Mouse (Mus musculus) c-Kit-positive CD71-positive TER-119-positive erythroid progenitor cells, embryonic 14.5 days (primary cell): ENCODE measurements around the gene Slc18b1.

Experiments used
- DNase-seq: peaks from one replicate; pipeline ENCODE4 v3.0.0-alpha.2; 2013; ENCODE audit warnings: low spot score

Gene Slc18b1

DNA sequence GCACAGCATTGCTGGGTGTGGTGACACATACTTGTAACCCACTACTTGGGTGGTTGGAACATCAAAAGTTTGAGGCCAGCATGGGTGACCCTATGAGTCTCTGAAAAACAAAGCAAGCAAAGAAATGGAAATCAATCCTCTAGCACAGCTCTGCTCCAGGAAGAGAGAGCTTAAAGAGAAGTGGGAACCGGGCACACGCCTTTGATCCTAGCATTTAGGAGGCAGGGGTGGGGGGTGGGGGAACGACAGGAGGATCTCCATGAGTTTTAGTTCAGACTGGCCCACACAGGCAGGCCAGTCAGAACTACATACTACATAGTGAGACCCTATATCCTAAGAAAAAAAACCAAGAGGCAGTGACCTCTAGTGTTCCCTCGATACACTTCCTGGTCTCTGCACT lies 9.4 kb downstream of the Slc18b1 start:
- DNase-seq: no peak

DNA sequence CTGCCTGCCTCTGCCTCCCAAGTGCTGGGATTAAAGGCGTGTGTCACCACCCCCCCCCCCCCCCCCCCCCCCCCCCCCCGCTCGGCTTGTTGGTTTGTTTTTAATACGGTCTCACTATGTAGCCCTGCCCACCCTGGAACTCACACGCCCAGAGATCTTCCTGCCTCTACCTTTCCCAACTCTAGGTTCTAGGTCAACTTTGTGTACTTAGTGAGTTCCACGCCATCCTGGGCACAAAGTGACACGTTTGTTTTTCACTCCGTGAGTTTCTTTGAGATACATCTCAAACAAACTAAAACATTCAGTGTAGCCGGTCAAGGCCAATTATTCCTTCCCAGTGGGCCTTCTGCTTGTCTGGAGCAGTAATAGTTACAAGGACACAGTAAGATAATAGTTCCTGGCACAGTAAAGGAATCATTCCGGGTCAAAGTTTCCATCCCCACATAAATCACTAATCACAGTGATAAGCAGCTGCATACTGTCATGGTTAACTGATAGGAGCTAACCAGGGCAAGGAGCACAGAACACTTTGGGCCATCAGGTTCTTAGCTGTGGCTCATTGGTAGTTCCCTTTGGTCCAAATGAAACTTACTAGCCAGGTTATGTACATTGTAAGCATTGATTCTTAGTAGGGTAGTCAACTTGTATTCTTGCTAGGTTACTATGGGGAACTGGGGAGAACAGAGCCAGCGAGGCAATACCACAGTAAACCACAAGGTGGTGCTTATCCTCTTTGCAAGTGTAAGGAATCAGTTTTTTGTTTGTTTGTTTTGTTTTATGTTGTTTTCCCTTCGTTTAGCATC lies 15.1 kb downstream of the Slc18b1 start:
- DNase-seq: peak; percentile 53

DNA sequence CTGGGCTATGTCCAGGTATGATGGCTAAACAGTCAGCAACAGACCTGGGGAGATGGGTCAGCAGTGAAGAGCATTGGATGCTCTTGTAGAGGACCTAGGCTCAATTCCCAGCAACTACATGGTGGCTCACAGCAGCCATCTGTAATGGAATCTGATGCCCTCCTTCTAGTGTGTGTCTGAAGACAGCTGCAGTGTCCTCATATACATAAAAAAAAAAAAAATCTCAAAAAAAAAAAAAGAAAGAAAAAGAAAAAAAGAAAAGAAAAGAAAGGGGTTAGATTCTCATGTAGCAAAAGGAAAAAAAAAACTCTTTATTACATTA lies 15.6 kb downstream of the Slc18b1 start:
- DNase-seq: no peak

DNA sequence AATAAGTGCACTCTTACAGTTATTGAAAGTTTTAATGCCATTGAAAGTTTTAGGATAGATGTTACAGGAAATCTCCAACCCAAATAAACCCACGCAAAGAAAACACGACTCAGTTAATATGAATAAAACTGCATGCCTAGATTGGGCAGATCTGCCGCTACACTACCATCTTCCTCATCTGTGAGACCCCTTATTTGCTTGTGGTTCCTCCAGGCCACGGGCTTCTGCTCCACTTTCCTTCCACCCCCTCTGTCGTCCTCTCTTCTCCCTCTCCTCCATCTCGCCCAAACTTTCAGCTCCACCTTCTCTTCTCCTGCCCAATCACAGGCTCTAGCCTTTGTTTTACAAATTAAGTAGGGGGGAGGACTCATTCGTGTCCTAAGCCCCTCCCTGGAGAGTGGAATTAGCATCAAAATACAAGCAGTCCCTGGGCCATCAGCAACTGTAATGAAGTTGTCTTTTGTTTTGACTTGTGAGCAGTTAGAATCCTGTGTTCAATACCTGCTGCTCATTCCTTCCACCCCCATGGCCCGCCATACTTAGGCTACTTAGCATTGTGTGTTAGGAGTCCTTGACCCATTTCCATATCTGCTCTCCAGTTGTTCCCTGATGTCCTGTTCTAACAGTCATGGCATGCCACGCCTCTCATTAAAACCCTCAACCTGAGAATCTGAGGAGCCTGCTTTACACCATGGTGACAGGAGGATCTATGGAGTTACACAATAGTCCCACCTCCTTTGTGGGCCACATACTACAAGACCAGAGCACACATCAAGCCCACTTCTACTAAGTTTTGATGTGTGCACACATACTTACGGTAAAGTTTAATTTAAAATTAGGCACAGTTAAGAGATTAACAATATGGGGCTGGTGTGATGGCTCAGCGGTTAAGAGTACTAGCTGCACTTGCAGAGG lies 16.3 kb downstream of the Slc18b1 start:
- DNase-seq: no peak

DNA sequence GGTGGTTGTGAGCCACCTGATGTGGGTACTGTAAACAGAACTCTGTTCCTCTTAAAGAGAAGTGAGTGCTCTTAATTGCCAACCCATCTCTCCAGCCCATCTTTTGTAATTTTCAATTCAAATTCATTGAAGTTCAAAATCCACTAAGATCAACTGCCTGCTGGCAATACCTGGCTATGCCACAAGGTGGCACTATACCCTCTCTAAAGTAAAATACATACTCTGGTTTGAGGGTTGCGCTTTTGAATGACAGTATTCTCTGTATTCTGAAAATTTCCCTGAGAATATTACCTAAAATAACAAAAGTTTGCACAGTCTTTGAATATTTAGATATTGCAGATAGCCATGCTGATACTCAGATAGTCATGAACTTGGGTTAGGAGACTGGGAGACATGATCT lies 18.4 kb downstream of the Slc18b1 start:
- DNase-seq: peak; percentile 55

DNA sequence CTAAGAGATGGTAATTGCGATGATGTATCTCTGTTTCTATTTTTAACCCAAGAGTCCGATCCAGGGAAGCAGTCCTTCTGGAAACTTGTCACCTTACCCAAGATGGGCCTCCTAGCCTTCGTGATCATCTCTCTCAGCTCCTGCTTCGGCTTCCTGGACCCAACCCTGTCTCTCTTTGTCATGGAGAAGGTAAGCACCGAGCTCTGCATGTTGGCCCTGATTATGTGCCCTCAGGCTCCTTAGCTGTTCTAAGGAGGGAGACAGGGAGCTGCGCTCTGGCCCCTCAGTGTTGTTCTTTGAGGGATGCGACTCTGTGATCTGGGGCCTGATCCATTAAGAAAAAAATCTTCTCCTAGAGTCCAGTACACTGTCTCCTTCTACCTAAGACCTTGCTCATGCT lies 19.5 kb downstream of the Slc18b1 start:
- no peak for DNase-seq

DNA sequence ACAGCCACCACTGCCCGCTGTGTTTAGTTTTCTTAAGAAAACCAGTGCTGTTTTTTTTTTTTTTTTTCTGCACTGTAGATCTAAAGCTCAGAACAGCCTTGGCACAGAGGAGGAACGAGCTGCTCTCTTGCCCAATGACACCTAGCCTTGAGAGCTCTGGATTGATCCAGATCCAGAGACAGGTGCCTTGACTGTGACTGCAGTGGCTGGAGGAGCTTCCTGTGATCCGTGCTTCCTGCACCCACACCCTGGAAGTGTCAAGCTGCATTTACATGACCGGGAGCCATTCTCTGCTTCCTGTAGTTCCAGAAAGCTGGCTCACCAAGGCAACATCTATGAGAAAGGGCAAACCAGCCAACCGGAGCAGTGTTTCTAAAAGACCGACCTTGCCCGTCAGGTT lies 29.7 kb downstream of the Slc18b1 start:
- no peak for DNase-seq

DNA sequence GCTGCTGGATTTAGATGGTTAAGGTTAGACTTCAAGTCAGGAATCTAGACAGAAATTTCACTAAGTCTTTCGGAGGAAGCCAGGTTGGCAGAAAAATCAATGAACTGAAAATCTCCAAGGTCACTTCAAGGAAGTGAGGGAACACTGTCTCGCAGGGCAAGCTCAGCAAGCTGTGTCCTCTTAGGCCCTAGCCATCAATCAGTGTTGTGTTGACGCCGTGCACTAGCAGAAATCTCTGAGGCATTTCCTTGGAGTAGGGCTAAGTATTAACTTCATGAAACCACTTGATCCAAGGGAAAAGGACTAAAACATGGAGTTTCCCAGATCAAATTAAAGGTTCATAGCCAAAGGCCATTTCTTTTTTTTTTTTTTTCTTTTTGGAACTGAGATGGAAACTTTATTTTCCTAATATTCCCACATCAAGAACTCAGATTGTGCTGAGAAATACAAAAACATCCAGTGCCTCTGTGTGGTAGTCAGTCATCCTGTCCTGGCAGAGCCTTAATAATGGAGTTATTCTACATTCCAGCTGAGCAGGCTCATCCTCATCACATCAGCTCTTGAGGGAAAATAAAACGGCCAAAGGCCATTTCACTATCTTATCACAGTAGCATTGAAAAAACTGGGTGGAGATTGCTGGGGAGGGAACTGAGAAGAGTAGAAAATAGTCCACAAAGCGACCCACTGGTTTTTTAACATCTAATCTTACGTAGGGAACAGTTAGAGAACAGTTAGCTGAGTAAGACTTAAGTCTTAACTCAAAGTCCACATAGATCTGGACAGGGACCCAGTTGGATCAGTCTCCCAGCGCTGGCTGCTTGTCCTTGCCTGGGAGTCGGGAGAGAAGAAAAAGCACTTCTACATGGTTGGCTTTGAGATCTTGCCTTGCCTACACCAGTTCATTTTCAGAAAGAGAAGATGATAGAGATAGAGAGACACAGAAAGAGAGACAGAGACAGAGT lies 39.5 kb downstream of the Slc18b1 start:
- no peak for DNase-seq

DNA sequence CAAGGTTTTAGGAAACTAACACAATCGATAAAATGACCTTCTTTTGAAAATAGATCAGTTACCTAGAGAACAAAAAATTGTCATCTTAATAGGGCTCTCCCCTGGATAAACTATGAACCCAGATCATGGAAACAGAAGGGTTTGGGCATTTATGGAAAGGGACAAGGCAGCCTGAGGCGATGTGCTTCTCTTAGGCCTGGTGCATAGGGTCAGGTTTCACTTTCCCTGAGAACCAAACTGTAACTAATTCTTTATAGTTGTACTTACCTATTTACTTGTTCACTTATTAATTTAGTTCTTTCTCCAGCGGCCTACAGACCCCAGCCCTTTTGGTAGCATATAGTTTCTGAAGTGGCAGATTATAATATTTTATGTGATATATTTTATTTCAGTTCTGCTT lies 40.3 kb downstream of the Slc18b1 start:
- DNase-seq: no peak

DNA sequence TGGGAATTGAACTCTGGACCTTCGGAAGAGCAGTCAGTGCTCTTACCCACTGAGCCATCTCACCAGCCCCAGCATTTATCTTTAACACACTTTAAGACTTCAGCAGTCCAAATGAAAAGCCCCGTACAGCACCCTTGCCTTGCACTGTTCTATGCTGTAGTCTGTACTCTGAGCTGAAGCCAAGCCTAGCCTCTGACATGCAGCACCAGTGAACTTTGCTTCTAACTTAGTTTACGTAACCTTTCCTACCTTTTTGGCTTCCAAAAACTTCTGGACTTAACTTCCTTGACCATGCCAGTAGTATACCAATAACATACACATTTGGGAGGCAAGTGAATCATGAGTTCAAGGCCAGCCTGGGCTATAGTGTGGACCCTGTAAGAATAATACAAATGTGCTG lies 42.1 kb downstream of the Slc18b1 start:
- DNase-seq: no peak

DNA sequence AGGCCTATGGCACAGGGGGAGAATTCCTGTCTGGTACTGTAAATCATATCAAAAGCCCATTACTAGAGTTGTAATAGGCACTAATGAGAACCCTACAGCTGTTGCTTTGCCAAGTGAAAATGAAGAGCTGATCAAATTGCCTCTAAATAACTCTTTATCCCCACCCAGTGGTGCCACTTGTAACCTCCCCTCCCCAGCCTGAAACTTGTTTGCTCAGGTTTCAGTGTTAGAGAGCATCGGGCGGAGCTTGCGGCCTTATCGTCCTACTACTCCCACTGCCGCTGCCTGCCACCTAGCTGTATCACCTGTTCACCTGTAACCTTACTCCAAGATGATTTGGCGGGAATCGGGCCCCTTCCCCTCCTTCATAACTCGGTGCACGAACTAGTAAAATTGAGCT lies 42.6 kb downstream of the Slc18b1 start:
- DNase-seq: no peak

DNA sequence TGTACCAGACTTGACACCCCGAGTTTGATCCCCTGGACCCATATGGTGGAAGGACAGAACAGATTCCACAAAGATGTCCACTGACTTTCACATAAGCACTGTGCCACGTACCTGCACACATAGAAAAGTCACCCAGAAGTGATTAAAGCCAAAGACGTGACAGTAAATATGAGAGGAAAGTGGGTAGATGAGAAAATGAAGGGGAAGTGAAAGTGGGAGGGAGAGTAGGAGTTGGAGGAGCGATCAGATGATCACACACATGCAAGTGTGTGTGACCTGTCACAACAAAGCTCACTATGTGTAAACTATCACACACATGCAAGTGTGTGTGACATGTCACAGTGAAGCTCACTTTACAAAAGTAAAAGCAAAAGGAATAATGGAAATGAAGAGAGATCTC lies 43.7 kb downstream of the Slc18b1 start:
- no peak for DNase-seq

DNA sequence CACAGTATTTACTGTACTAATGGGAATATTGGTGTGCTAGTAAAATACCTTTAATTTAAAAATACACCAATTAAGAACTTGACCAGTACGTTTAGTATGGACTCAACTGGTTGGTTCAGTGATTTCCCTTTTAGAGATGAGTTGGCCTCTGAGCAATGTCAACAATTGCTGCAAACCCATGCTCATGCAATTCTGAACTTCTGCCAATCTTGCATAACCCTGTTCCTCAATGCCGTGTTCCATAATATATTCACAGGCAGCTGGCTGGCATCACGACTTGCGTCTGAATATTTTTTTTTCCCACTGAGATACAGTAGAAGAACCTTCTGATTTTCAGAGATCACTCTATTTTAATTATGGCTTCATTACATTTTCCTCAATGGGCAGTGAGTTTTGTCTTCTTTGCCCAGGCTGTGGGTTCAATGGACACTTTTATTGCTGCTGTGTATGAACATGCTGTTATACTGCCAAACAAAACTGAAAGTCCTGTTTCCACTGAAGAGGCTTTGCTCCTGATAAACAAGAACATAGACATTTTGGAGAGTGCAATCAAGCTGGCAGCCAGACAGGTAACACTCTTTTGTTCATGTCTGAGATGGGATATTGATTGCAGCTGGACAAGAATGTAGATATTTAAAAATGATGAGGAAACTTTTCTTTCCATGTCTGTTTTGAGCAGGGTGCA lies 54.6 kb downstream of the Slc18b1 start, which contains the start of gene Vnn3:
Vnn3 (plus strand) TSS at position 235 of the 685 bp plus-strand sequence.
- no peak for DNase-seq

DNA sequence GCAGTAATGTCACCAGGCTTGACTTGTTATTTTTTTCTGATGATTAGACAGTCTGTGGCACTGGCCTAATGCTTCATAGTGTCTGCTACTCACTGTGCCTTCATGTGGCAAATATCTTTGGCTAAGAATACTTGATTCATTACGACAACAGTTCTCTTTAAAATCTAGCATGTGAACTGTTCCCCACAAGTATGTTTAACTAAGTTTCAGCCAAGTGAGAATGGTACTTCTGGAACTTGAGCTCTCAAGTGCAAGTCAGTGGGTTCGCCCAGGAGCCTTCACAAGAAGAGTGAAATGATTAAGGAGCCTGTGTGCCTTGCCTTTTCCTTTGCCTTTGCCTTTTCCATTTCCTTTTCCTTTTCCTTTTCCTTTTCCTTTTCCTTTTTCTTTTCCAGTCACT lies 55.3 kb downstream of the Slc18b1 start:
- DNase-seq: no peak

DNA sequence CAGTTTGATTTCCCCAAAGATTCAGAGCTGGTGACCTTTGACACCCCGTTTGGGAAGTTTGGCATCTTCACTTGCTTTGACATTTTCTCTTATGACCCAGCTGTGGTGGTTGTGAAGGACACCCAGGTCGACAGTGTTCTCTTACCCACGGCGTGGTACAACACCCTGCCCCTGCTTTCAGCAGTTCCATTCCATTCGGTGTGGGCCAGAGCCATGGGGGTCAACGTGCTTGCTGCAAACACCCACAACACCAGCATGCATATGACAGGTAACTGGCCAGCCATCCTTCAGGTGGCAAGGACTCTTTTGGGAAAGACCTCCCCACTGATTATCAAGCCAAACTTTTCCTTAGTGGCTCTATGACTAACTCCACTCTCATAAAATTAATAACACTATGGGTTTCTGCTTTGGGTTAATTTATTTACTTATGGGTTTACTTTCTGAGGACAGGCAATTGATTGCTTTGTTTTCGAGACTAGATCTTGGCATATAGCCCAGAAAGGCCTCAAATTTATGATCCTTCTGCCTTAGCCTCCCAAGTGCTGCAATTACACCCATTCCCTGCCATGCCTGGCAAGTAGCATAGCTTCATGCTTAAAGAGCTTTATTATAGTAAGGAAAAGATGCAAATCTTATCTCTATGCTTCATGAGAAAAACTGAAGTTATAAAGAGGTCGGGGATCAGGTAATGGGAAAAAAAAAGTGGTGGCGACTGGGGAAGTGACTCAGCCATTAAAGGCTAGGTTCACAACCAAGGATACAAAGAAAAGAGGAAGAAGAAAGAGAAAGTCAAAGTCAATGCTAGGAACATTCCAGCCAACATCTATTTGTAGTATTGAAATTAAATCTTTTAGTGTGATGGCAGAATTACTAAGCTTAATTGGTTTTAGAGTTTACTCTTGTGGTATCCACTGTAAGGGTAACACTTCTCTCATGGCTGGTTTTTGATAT lies 67.9 kb downstream of the Slc18b1 start:
- no peak for DNase-seq
